Mouse (Mus musculus): Measurements from ENCODE around the gene St8sia1. TPM values are rescaled to one million over a fixed set of nuclear protein-coding genes. Genes with fewer than 3 reads are reported as not detected.
A peak's percentile ranks its signal among the peaks of the same experiment; 100 is the strongest.

St8sia1 gene
- polyA plus RNA-seq, 1 experiment from 2014 or later: 2.4 TPM

DNA sequence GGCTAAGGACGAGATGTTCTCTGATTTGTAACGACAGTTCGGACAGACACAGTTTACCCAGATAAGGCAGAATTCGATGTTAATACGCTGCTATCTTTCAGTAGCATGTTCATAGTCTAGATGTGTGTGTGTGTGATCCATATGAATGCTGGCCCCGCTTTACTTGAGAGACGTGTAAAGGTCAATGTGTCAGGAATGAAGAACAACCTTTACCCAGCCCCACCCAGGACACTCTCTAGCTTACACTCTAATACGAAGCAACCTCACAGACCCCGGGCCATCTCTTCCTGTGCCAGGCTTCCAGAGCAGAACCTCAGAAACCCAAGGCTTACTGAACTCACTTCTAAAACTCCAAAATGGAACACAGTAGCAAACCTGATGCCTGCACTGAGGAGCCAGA lies 165.4 kb downstream of the St8sia1 start:
- ATAC-seq (replicated peaks; ENCODE audit: low FRiP score): no peak
- 77% methylated on average over 9 of the region's 9 CpGs for WGBS
- no peak overlapping the region for H3K4me3 ChIP-seq (ENCODE audit: low read depth, low read length)
- no peak overlapping the region for H3K9ac ChIP-seq (ENCODE audit: low read length)
- DNase-seq (ENCODE audit: low spot score): peak; percentile 41
- H3K4me1 ChIP-seq (replicated peaks; ENCODE audit: control insufficient read depth, insufficient read depth, low read length): no peaks in the 10 kb centered on the region
- no peaks in the 10 kb centered on the region for H3K36me3 ChIP-seq (ENCODE audit: control insufficient read depth, insufficient read depth, low read length)
- H3K9me3 ChIP-seq (ENCODE audit: control insufficient read depth, low read length): no peaks in the 10 kb centered on the region
- H3K4me2 ChIP-seq (ENCODE audit: low read depth, low read length, severe bottlenecking): no peak overlapping the region
- no peak overlapping the region for H3K27ac ChIP-seq (ENCODE audit: low read depth, low read length)
- no peaks in the 10 kb centered on the region for H3K27me3 ChIP-seq (ENCODE audit: control insufficient read depth, insufficient read depth, low read length)

DNA sequence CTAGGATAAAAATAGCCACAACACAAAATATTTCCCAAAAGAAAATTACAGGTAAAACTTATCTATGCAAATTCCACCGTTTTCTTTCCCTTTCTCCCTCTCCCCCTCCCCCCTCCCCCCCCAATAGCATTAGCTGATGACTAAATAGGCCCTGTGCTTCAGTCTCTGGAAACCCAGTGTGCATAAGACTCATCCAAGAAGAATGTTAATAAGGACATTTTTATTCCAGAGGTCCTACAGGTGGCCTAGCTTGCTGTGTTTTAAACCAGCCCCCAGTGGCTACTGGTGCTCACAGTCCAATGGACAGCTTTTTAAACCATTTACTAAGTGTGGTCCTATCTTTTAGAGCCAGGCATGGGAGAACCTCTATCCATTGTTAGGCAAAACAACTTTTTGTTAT lies 166.3 kb downstream of the St8sia1 start:
- DNase-seq (ENCODE audit: low spot score) (no peak), ATAC-seq (replicated peaks; ENCODE audit: low FRiP score) (no peak)
- Histone ChIP-seq H3K9ac (ENCODE audit: low read length) (no peak overlapping the region), H3K27me3 (ENCODE audit: control insufficient read depth, insufficient read depth, low read length) (no peaks in the 10 kb centered on the region), H3K4me3 (ENCODE audit: low read depth, low read length) (no peak overlapping the region), H3K4me2 (ENCODE audit: low read depth, low read length, severe bottlenecking) (no peak overlapping the region), H3K4me1 (replicated peaks; ENCODE audit: control insufficient read depth, insufficient read depth, low read length) (no peaks in the 10 kb centered on the region), H3K27ac (ENCODE audit: low read depth, low read length) (no peak overlapping the region), H3K9me3 (ENCODE audit: control insufficient read depth, low read length) (no peaks in the 10 kb centered on the region), H3K36me3 (ENCODE audit: control insufficient read depth, insufficient read depth, low read length) (no peaks in the 10 kb centered on the region)
- WGBS: 78% methylated on average over 1 of the region's 1 CpGs

DNA sequence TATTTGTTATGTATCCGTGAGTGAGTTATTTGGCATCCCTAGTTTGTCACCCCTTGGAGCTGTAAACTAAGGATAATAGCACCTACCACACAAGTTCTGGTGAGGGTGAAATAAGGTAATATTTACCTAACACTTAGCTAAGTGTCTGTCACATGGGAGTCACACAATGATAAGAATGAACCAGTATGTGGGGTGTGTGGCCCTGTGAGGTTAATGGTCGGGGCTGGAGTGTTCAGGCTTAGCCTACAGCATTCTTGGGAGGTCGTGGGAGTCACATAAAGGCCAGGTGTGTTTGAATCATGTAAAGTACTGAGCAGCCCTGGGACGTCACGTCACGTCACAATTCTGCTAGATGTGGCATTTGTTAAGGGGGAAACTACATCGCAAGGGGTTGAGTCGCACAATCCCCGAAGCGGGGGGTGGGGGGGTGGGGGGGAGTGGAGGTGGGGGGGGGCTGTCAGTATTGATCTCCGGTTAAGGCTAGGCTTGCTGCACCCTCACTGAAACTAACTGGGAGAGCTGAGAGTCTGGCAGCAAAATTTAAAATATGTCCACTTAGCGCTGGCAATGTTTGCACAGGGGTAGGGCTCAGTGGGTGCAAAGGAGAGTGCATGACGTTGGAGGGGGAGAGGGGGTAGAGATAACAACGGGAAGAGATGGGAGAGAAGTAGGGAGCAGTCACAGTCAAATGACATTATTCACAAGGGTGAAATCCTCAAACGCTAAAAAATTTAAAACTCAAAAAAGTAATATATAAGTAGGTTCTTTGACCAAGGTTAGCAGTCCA lies 168.4 kb downstream of the St8sia1 start:
- Histone ChIP-seq H3K27me3 (ENCODE audit: control insufficient read depth, insufficient read depth, low read length) (no peaks in the 10 kb centered on the region), H3K4me1 (replicated peaks; ENCODE audit: control insufficient read depth, insufficient read depth, low read length) (no peaks in the 10 kb centered on the region), H3K4me2 (ENCODE audit: low read depth, low read length, severe bottlenecking) (no peak overlapping the region), H3K4me3 (ENCODE audit: low read depth, low read length) (no peak overlapping the region), H3K36me3 (ENCODE audit: control insufficient read depth, insufficient read depth, low read length) (no peaks in the 10 kb centered on the region), H3K9me3 (ENCODE audit: control insufficient read depth, low read length) (no peaks in the 10 kb centered on the region), H3K9ac (ENCODE audit: low read length) (no peak overlapping the region), H3K27ac (ENCODE audit: low read depth, low read length) (no peak overlapping the region)
- DNase-seq (ENCODE audit: low spot score) (peak; percentile 41), ATAC-seq (replicated peaks; ENCODE audit: low FRiP score) (no peak)
- 90% methylated on average over 15 of the region's 15 CpGs for WGBS

DNA sequence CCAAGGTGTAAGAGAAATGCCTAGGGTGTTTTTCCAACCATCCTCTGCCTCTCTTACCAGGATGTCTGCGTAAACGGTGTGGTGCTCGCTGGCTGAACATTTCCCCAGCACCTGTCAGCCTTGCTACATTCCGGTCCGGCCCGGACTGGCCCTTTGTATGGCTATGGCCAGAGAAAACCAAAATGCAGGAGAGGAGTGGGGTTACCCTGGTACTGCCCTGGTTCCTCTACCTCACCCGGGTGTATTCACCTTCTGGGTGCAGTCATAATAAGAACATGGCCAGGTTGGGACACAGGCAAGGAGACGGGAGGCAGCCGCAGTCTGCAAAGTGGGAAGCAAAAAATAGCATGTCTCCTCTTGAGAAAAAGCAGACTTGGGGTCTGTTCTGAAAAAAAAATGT lies 169.2 kb downstream of the St8sia1 start:
- H3K36me3 ChIP-seq (ENCODE audit: control insufficient read depth, insufficient read depth, low read length): no peaks in the 10 kb centered on the region
- no peaks in the 10 kb centered on the region for H3K9me3 ChIP-seq (ENCODE audit: control insufficient read depth, low read length)
- ATAC-seq (replicated peaks; ENCODE audit: low FRiP score) (no peak), DNase-seq (ENCODE audit: low spot score) (peak; percentile 45)
- WGBS: 91% methylated on average over 9 of the region's 9 CpGs
- H3K9ac ChIP-seq (ENCODE audit: low read length): no peak overlapping the region
- no peak overlapping the region for H3K27ac ChIP-seq (ENCODE audit: low read depth, low read length)
- no peak overlapping the region for H3K4me3 ChIP-seq (ENCODE audit: low read depth, low read length)
- no peak overlapping the region for H3K4me2 ChIP-seq (ENCODE audit: low read depth, low read length, severe bottlenecking)
- no peaks in the 10 kb centered on the region for H3K27me3 ChIP-seq (ENCODE audit: control insufficient read depth, insufficient read depth, low read length)
- no peaks in the 10 kb centered on the region for H3K4me1 ChIP-seq (replicated peaks; ENCODE audit: control insufficient read depth, insufficient read depth, low read length)

DNA sequence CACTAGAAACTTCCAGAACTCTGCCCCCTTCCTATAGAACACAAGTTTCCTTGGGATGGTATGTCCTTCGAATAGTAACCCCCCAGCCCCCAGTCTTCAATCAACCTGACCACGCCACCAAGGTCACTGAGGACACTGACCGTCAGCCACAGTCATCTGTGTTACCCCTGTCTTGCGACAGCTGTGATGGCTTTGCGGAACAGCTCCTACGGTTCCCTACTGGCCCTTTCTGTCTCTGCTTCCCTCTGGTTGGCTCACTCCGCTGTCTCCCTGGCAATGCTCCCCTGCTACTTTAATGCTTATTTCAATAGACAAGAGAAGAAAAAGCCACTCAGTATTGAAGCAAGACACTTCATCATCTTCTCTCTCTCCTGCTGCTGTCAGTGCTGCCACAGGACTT lies 170.8 kb downstream of the St8sia1 start:
- Histone ChIP-seq H3K9me3 (ENCODE audit: control insufficient read depth, low read length) (no peaks in the 10 kb centered on the region), H3K27ac (ENCODE audit: low read depth, low read length) (no peak overlapping the region), H3K4me2 (ENCODE audit: low read depth, low read length, severe bottlenecking) (no peak overlapping the region), H3K4me1 (replicated peaks; ENCODE audit: control insufficient read depth, insufficient read depth, low read length) (no peaks in the 10 kb centered on the region), H3K9ac (ENCODE audit: low read length) (no peak overlapping the region), H3K4me3 (ENCODE audit: low read depth, low read length) (no peak overlapping the region), H3K36me3 (ENCODE audit: control insufficient read depth, insufficient read depth, low read length) (no peaks in the 10 kb centered on the region), H3K27me3 (ENCODE audit: control insufficient read depth, insufficient read depth, low read length) (no peaks in the 10 kb centered on the region)
- WGBS: 38% methylated on average over 7 of the region's 7 CpGs
- ATAC-seq (replicated peaks; ENCODE audit: low FRiP score) (no peak), DNase-seq (ENCODE audit: low spot score) (peak; percentile 50)

DNA sequence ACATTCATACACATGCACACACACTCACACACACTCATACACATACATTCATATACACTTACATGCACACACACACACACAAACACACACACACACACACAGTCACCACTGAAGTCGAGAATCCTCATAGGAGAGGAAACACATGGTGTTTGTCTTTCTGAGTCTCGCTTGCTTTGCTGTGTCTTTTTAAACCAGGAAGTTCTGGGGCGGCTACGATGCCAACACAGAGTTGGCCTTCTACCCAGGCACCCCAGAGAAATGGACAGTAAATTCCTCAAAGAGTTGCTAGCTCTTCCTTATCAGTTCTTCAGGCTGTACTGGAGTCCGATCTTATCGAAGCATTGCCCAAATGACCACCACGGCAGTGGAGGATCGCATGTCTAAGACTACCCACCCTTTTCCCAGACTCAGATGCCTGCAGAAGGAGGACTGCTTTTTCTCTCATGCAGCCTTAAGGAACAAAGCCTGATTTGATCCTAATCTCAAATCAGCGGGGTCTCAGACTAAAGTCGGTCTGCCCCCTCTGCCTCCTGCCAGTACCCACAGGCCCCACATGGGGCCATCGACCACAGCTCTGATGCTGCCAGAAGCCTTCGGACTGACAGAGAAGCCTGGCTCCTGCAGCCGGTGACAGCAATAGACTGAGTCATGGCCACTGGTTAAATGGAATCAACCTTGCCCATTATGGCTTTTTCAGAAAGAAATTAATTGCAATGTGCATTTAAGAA lies 171.8 kb downstream of the St8sia1 start:
- WGBS: 45% methylated on average over 13 of the region's 13 CpGs
- Histone ChIP-seq H3K4me1 (replicated peaks; ENCODE audit: control insufficient read depth, insufficient read depth, low read length) (no peaks in the 10 kb centered on the region), H3K9ac (ENCODE audit: low read length) (no peak overlapping the region), H3K27ac (ENCODE audit: low read depth, low read length) (no peak overlapping the region), H3K4me3 (ENCODE audit: low read depth, low read length) (no peak overlapping the region), H3K9me3 (ENCODE audit: control insufficient read depth, low read length) (no peaks in the 10 kb centered on the region), H3K27me3 (ENCODE audit: control insufficient read depth, insufficient read depth, low read length) (no peaks in the 10 kb centered on the region), H3K36me3 (ENCODE audit: control insufficient read depth, insufficient read depth, low read length) (no peaks in the 10 kb centered on the region), H3K4me2 (ENCODE audit: low read depth, low read length, severe bottlenecking) (no peak overlapping the region)
- DNase-seq (ENCODE audit: low spot score) (peak; percentile 49), ATAC-seq (replicated peaks; ENCODE audit: low FRiP score) (no peak)

DNA sequence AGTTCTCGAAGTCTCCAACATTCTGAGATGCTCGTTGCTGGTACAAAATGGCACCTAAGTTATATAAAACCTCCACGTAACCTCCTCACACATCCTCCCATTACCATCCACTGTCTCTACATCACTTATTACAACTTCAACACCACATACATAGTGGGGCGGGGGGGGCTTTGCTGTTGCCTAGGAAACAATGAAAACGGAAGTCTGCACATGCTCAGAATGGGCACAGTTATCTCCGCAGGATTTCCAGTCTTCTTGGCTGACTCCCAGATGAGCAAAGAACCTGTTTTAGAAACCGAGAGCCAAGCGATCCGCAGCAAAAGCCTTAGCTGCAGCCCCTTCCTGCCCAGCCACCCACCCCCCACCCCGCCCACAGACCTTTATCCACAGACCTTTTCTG lies 174.5 kb downstream of the St8sia1 start:
- ATAC-seq (replicated peaks; ENCODE audit: low FRiP score): no peak

DNA sequence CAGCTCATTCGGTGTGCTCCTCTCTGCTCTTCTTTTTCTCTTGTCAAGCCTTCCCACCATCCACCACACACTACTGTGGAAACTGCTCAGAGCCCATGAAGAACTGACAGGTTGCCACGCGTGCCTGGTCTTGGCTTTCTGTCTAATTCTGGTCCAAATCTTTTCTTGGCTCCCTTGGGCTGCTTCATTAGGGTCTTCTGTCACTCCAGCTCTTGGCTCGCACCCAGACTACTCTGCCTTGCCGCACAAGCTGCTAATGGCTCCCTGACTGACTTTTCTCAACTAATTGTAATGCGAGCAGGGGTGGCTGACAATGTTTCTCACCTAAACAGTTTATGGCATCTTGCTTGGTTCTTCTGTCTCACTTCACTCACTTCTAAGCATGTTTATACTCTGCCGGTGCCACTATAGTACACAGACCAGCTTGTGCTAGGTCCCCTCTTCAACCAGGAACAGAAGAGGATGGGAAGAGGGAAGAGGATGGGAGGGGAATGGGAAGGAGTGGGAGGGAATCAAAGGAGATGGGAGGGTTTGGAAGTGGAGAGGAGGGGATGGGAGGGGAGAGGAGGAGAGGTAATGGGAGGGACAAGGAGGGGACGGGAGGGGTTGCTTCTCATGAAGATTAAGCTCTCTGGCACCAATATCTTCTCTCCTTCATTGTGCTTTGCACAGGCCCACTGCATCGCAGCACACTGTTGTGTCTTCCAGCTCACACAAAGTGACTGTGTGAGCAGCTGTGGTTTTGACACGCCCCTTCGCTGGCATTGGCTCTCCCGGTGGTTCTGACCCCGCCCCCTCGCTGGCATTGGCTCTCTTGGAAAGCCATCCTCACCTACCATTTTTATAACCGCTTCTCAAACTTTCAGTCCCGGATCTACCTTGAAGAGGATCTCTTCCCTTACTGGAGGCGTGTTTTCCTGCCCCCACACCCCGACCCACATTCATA lies 175.9 kb downstream of the St8sia1 start:
- no peaks in the 10 kb centered on the region for H3K27me3 ChIP-seq (ENCODE audit: control insufficient read depth, insufficient read depth, low read length)
- H3K4me3 ChIP-seq (ENCODE audit: low read depth, low read length): no peak overlapping the region
- peak; percentile 54 for DNase-seq (ENCODE audit: low spot score)
- 62% methylated on average over 18 of the region's 18 CpGs for WGBS
- no peak overlapping the region for H3K9ac ChIP-seq (ENCODE audit: low read length)
- no peak overlapping the region for H3K4me2 ChIP-seq (ENCODE audit: low read depth, low read length, severe bottlenecking)
- no peaks in the 10 kb centered on the region for H3K9me3 ChIP-seq (ENCODE audit: control insufficient read depth, low read length)
- H3K27ac ChIP-seq (ENCODE audit: low read depth, low read length): no peak overlapping the region
- 0 out of 2 replicates have a peak, but pooled peaks have one; percentile 23 for ATAC-seq (replicated peaks; ENCODE audit: low FRiP score)
- H3K4me1 ChIP-seq (replicated peaks; ENCODE audit: control insufficient read depth, insufficient read depth, low read length): no peaks in the 10 kb centered on the region
- no peaks in the 10 kb centered on the region for H3K36me3 ChIP-seq (ENCODE audit: control insufficient read depth, insufficient read depth, low read length)

More for the DNA sequence above, 174.5 kb downstream of the St8sia1 start:
- Histone ChIP-seq H3K9me3 (ENCODE audit: control insufficient read depth, low read length) (no peaks in the 10 kb centered on the region), H3K4me2 (ENCODE audit: low read depth, low read length, severe bottlenecking) (no peak overlapping the region), H3K9ac (ENCODE audit: low read length) (no peak overlapping the region), H3K4me3 (ENCODE audit: low read depth, low read length) (no peak overlapping the region), H3K27ac (ENCODE audit: low read depth, low read length) (no peak overlapping the region), H3K36me3 (ENCODE audit: control insufficient read depth, insufficient read depth, low read length) (no peaks in the 10 kb centered on the region), H3K27me3 (ENCODE audit: control insufficient read depth, insufficient read depth, low read length) (no peaks in the 10 kb centered on the region), H3K4me1 (replicated peaks; ENCODE audit: control insufficient read depth, insufficient read depth, low read length) (no peaks in the 10 kb centered on the region)
- peak; percentile 37 for DNase-seq (ENCODE audit: low spot score)
- WGBS: 93% methylated on average over 10 of the region's 10 CpGs

Data from forebrain, embryonic 11.5 days (tissue).